Mouse (Mus musculus) C2C12 (cell line): Measurements from ENCODE around the gene Tiam2. TPM values are rescaled to one million over a fixed set of nuclear protein-coding genes. Genes with fewer than 3 reads are reported as not detected.

Experiments used
- H3K27me3 ChIP-seq: one replicate; pipeline ENCODE4 v1.6.1; 2011; ENCODE audit not compliant: control insufficient read depth, insufficient read depth, insufficient read length
- H3K36me3 ChIP-seq: one replicate; pipeline ENCODE4 v1.6.1; 2011; ENCODE audit not compliant: control insufficient read depth, insufficient read depth
- H3K4me3 ChIP-seq: one replicate; pipeline ENCODE4 v1.5.1; 2011; ENCODE audit warnings: mild to moderate bottlenecking, control low read depth; ENCODE audit not compliant: poor library complexity, insufficient read depth, severe bottlenecking
- H3K79me2 ChIP-seq: one replicate; pipeline ENCODE4 v1.6.1; 2011; ENCODE audit not compliant: control insufficient read depth, insufficient read depth
- H3K79me3 ChIP-seq: one replicate; pipeline ENCODE4 v1.6.1; 2011; ENCODE audit warnings: low read depth, control low read depth
- H3ac ChIP-seq: one replicate; pipeline ENCODE3; 2011; ENCODE audit warnings: low read depth; ENCODE audit not compliant: control insufficient read depth, insufficient read length
- CEBPB ChIP-seq: IDR thresholded peaks from one replicate; pipeline ENCODE4 v1.6.1; 2011; ENCODE audit warnings: low read depth, mild to moderate bottlenecking, control low read depth, moderate library complexity
- CTCF ChIP-seq: IDR thresholded peaks from one replicate; pipeline ENCODE4 v1.5.1; 2011; ENCODE audit not compliant: control insufficient read depth, insufficient read depth, insufficient read length
- FOSL1 ChIP-seq: IDR thresholded peaks from one replicate; pipeline ENCODE4 v1.8.0; 2011; ENCODE audit warnings: mild to moderate bottlenecking, low read length; ENCODE audit not compliant: poor library complexity, insufficient read depth, severe bottlenecking
- MAX ChIP-seq: IDR thresholded peaks from one replicate; pipeline ENCODE4 v1.6.1; 2011; ENCODE audit warnings: mild to moderate bottlenecking, control low read depth
- MYOD1 ChIP-seq: IDR thresholded peaks from one replicate; pipeline ENCODE4 v1.6.1; 2011; ENCODE audit warnings: low read depth; ENCODE audit not compliant: control insufficient read depth, insufficient read length
- MYOG ChIP-seq: IDR thresholded peaks from one replicate; pipeline ENCODE4 v1.6.1; 2011; ENCODE audit not compliant: control insufficient read depth, insufficient read length; ENCODE audit errors: extremely low read depth
- USF1 ChIP-seq: IDR thresholded peaks from one replicate; pipeline ENCODE4 v1.6.1; 2011; ENCODE audit warnings: low read depth, mild to moderate bottlenecking, control low read depth, moderate library complexity
- polyA plus RNA-seq: library from polyadenylated mRNA; unstranded; fragments of >200 nt; fragmentation: generic; extraction: Trizol; gene quantifications from one replicate; pipeline ENCODE4 v1.2.1, GENCODE M21; 2012; ENCODE audit warnings: missing spikeins

Gene Tiam2
- polyA plus RNA-seq, 1 experiment, result 28.3 TPM

GRCm38 (mm10) chr17:3315581-3315980 is 10.8 kb upstream of the Tiam2 start:
- H3K27me3 ChIP-seq, result no peaks in the 10 kb centered on the region
- no peaks in the 10 kb centered on the region for H3K36me3 ChIP-seq
- no peak overlapping the region for H3ac ChIP-seq
- no peaks in the 10 kb centered on the region for H3K79me2 ChIP-seq
- no peak overlapping the region for H3K4me3 ChIP-seq
- no peaks in the 10 kb centered on the region for H3K79me3 ChIP-seq
- TF ChIP-seq CTCF, result no peak
- TF ChIP-seq FOSL1, result no peak
- TF ChIP-seq MAX, result no peak
- TF ChIP-seq MYOG, result no peak
- TF ChIP-seq MYOD1, result no peak
- no peak for TF ChIP-seq CEBPB
- TF ChIP-seq USF1, result no peak

GRCm38 (mm10) chr17:3326903-3327279 is 518 bp downstream of the Tiam2 start:
- TF ChIP-seq MYOG, result no peak
- TF ChIP-seq CTCF, result no peak
- no peak for TF ChIP-seq FOSL1
- no peak for TF ChIP-seq CEBPB
- TF ChIP-seq MYOD1, result no peak
- TF ChIP-seq MAX, result no peak
- TF ChIP-seq USF1, result no peak
- H3K79me3 ChIP-seq, result peaks cover 50% of the 10 kb centered on the region

GRCm38 (mm10) chr17:3327335-3327734 is 962 bp downstream of the Tiam2 start:
- H3K36me3 ChIP-seq, result peaks cover 27% of the 10 kb centered on the region
- TF ChIP-seq MAX (no peak), CEBPB (no peak), FOSL1 (no peak), CTCF (no peak), USF1 (no peak), MYOD1 (no peak), MYOG (no peak)
- peak overlapping the region; percentile 86 for H3ac ChIP-seq
- H3K79me3 ChIP-seq, result peaks cover 55% of the 10 kb centered on the region
- H3K27me3 ChIP-seq, result no peaks in the 10 kb centered on the region
- peak overlapping the region; percentile 95 for H3K4me3 ChIP-seq
- peaks cover 60% of the 10 kb centered on the region for H3K79me2 ChIP-seq

More at GRCm38 (mm10) chr17:3326903-3327279, 518 bp downstream of the Tiam2 start:
- Histone ChIP-seq H3K36me3 (peaks cover 27% of the 10 kb centered on the region), H3K79me2 (peaks cover 55% of the 10 kb centered on the region), H3ac (peak overlapping the region; percentile 86), H3K4me3 (peak overlapping the region; percentile 95), H3K27me3 (no peaks in the 10 kb centered on the region)

GRCm38 (mm10) chr17:3328820-3329219 is 2.4 kb downstream of the Tiam2 start:
- Histone ChIP-seq H3K4me3 (no peak overlapping the region), H3K36me3 (peaks cover 35% of the 10 kb centered on the region), H3K79me3 (peaks cover 70% of the 10 kb centered on the region), H3ac (no peak overlapping the region), H3K79me2 (peaks cover 75% of the 10 kb centered on the region), H3K27me3 (no peaks in the 10 kb centered on the region)
- TF ChIP-seq USF1, result no peak
- TF ChIP-seq FOSL1, result no peak

GRCm38 (mm10) chr17:3329429-3329828 is 3.1 kb downstream of the Tiam2 start:
- H3K27me3 ChIP-seq, result no peaks in the 10 kb centered on the region
- TF ChIP-seq USF1 (peak; percentile 81), CEBPB (no peak)
- H3K4me3 ChIP-seq, result no peak overlapping the region
- no peak overlapping the region for H3ac ChIP-seq
- peaks cover 76% of the 10 kb centered on the region for H3K79me3 ChIP-seq
- H3K36me3 ChIP-seq, result peaks cover 35% of the 10 kb centered on the region
- peaks cover 81% of the 10 kb centered on the region for H3K79me2 ChIP-seq

GRCm38 (mm10) chr17:3331721-3332461 is 5.5 kb downstream of the Tiam2 start:
- H3ac ChIP-seq, result peak overlapping the region; percentile 16
- TF ChIP-seq USF1 (peak; percentile 51), MAX (no peak)
- H3K36me3 ChIP-seq, result peaks cover 43% of the 10 kb centered on the region
- H3K27me3 ChIP-seq, result no peaks in the 10 kb centered on the region
- H3K79me2 ChIP-seq, result peaks cover 99% of the 10 kb centered on the region
- peaks cover 92% of the 10 kb centered on the region for H3K79me3 ChIP-seq
- no peak overlapping the region for H3K4me3 ChIP-seq
